Mouse (Mus musculus): ENCODE data around the gene Ankdd1b. TPM values are rescaled to one million over a fixed set of nuclear protein-coding genes. Genes with fewer than 3 reads are reported as not detected.

The Ankdd1b gene
- not detected in 2 replicates for polyA plus RNA-seq (2015; fragmentation: Nextera tagmentation; extraction: Ambion mirVana)

GRCm38 (mm10) chr13:96470957-96471356, at the start of gene Ankdd1b:
Gene Ankdd1b, minus strand, starts transcription at chr13:96471198.
- no peaks in the 10 kb centered on the region for H3K4me1 ChIP-seq (replicated peaks)
- no peaks in the 10 kb centered on the region for H3K27me3 ChIP-seq
- no peak within 1 kb of the TSS for H3K4me3 ChIP-seq
- H3K36me3 ChIP-seq: no peaks in the 10 kb centered on the region
- H3K9ac ChIP-seq: no peak within 1 kb of the TSS
- H3K4me2 ChIP-seq: no peak within 1 kb of the TSS
- H3K9me3 ChIP-seq: no peaks in the 10 kb centered on the region
- H3K27ac ChIP-seq (replicated peaks): no peak within 1 kb of the TSS
- WGBS: 89% methylated on average over 14 of the region's 14 CpGs
- ATAC-seq (ENCODE audit: low read depth): no peak

DNA sequence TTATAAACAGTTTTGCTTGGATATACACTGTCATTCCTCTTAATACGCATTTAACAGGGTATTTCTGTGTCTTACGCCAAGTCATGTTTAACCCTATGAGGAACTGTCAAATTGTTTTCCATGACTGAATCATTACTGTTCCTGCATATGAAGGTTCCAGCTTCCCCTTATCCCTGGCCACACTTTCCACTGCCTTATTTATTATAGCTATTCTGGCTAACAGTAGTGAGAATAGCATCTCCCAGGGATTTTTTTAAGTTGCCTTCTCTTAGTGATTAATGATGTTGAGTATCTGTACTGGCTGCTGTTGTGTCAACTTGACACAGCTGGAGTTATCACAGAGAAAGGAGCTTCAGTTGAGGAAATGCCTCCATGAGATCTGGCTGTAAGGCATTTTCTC, 46.3 kb upstream of the Ankdd1b start:
- H3K27ac ChIP-seq (replicated peaks): no peak overlapping the region
- no peaks in the 10 kb centered on the region for H3K9me3 ChIP-seq
- ATAC-seq (ENCODE audit: low read depth): no peak
- 98% methylated on average over 2 of the region's 2 CpGs for WGBS
- no peak overlapping the region for H3K4me2 ChIP-seq
- no peak overlapping the region for H3K9ac ChIP-seq
- no peaks in the 10 kb centered on the region for H3K36me3 ChIP-seq
- no peaks in the 10 kb centered on the region for H3K27me3 ChIP-seq
- no peaks in the 10 kb centered on the region for H3K4me1 ChIP-seq (replicated peaks)
- H3K4me3 ChIP-seq: no peak overlapping the region

- 94% methylated on average over 9 of the region's 9 CpGs for WGBS
- Histone ChIP-seq H3K27ac (replicated peaks) (no peak overlapping the region), H3K4me3 (no peak overlapping the region), H3K4me1 (replicated peaks) (0 out of 2 replicates have a peak, but pooled peaks cover 3% of the 10 kb centered on the region), H3K27me3 (no peaks in the 10 kb centered on the region), H3K9ac (no peak overlapping the region), H3K9me3 (no peaks in the 10 kb centered on the region), H3K4me2 (no peak overlapping the region), H3K36me3 (no peaks in the 10 kb centered on the region)
- no peak for ATAC-seq (ENCODE audit: low read depth)
Observed at GRCm38 (mm10) chr13:96516249-96516648, 45.3 kb upstream of the Ankdd1b start.

DNA sequence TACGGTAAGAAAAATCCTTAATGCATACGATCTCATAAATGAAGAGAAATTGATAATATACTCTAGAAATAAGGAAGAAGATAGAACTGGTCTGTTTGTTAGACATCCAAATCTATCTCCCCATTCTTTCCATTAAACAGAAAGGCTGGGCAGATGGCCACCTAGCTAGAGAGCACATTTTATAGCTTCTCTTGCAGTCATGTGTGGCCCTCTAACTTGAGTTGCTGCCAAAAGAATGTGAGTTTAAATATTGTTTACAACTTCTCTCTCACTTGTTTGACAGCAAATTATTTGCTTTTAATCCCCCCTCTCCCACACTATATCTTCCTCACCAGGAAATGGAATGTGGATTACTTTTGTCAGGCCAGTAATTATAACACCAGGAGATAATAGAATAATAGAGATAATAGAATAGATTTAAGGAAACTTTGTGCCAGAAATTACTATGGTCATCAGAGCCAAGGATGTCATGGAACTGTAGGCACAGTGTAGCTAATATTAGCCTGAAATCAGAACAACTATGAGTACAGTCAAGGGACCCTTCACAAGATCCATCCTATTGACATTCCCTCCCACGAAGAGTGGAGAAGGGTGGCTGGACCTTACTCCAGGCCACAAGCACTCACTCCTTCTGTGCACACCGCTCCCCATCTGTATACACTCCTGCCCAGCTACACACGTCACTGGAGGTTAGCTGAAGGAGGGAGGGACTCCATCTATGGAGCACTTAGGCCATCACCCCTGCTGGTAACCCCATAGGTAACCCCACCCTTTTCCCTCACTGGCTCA, 43.4 kb upstream of the Ankdd1b start:
- Histone ChIP-seq H3K4me3 (no peak overlapping the region), H3K27ac (replicated peaks) (no peak overlapping the region), H3K4me1 (replicated peaks) (0 out of 2 replicates have a peak, but pooled peaks cover 3% of the 10 kb centered on the region), H3K9ac (no peak overlapping the region), H3K9me3 (no peaks in the 10 kb centered on the region), H3K27me3 (no peaks in the 10 kb centered on the region), H3K36me3 (no peaks in the 10 kb centered on the region), H3K4me2 (no peak overlapping the region)
- WGBS: 86% methylated on average over 5 of the region's 5 CpGs
- no peak for ATAC-seq (ENCODE audit: low read depth)

GRCm38 (mm10) chr13:96511893-96512292, 40.9 kb upstream of the Ankdd1b start:
- no peak overlapping the region for H3K4me3 ChIP-seq
- H3K27ac ChIP-seq (replicated peaks): no peak overlapping the region
- no peaks in the 10 kb centered on the region for H3K9me3 ChIP-seq
- no peaks in the 10 kb centered on the region for H3K27me3 ChIP-seq
- H3K4me2 ChIP-seq: no peak overlapping the region
- no peak overlapping the region for H3K9ac ChIP-seq
- no peak for ATAC-seq (ENCODE audit: low read depth)
- H3K36me3 ChIP-seq: no peaks in the 10 kb centered on the region
- 76% methylated on average over 5 of the region's 5 CpGs for WGBS
- 0 out of 2 replicates have a peak, but pooled peaks cover 3% of the 10 kb centered on the region for H3K4me1 ChIP-seq (replicated peaks)

GRCm38 (mm10) chr13:96511262-96511661, 40.3 kb upstream of the Ankdd1b start:
- no peak overlapping the region for H3K27ac ChIP-seq (replicated peaks)
- no peak for ATAC-seq (ENCODE audit: low read depth)
- 84% methylated on average over 1 of the region's 1 CpGs for WGBS
- H3K4me3 ChIP-seq: no peak overlapping the region
- no peaks in the 10 kb centered on the region for H3K27me3 ChIP-seq
- H3K36me3 ChIP-seq: no peaks in the 10 kb centered on the region
- H3K4me2 ChIP-seq: no peak overlapping the region
- H3K4me1 ChIP-seq (replicated peaks): 0 out of 2 replicates have a peak, but pooled peaks cover 3% of the 10 kb centered on the region
- H3K9ac ChIP-seq: no peak overlapping the region
- no peaks in the 10 kb centered on the region for H3K9me3 ChIP-seq

- WGBS: 78% methylated on average over 13 of the region's 13 CpGs
- ATAC-seq (ENCODE audit: low read depth): no peak
- Histone ChIP-seq H3K9ac (no peak overlapping the region), H3K4me1 (replicated peaks) (0 out of 2 replicates have a peak, but pooled peaks cover 3% of the 10 kb centered on the region), H3K9me3 (no peaks in the 10 kb centered on the region), H3K36me3 (no peaks in the 10 kb centered on the region), H3K4me3 (no peak overlapping the region), H3K27me3 (no peaks in the 10 kb centered on the region), H3K27ac (replicated peaks) (no peak overlapping the region), H3K4me2 (no peak overlapping the region)
Observed at GRCm38 (mm10) chr13:96510635-96511034, 39.6 kb upstream of the Ankdd1b start.

GRCm38 (mm10) chr13:96507541-96507940, 36.5 kb upstream of the Ankdd1b start:
- no peaks in the 10 kb centered on the region for H3K9me3 ChIP-seq
- no peak overlapping the region for H3K4me3 ChIP-seq
- no peak overlapping the region for H3K4me2 ChIP-seq
- no peaks in the 10 kb centered on the region for H3K36me3 ChIP-seq
- H3K27me3 ChIP-seq: no peaks in the 10 kb centered on the region
- no peak for ATAC-seq (ENCODE audit: low read depth)
- no peak overlapping the region for H3K9ac ChIP-seq
- no peak overlapping the region for H3K27ac ChIP-seq (replicated peaks)
- 93% methylated on average over 4 of the region's 4 CpGs for WGBS
- H3K4me1 ChIP-seq (replicated peaks): 0 out of 2 replicates have a peak, but pooled peaks cover 3% of the 10 kb centered on the region

- Histone ChIP-seq H3K4me1 (replicated peaks) (no peaks in the 10 kb centered on the region), H3K27ac (replicated peaks) (no peak overlapping the region), H3K9ac (no peak overlapping the region), H3K9me3 (no peaks in the 10 kb centered on the region), H3K36me3 (no peaks in the 10 kb centered on the region), H3K4me2 (no peak overlapping the region), H3K27me3 (no peaks in the 10 kb centered on the region), H3K4me3 (no peak overlapping the region)
- no peak for ATAC-seq (ENCODE audit: low read depth)
- 63% methylated on average over 6 of the region's 6 CpGs for WGBS
Observed at GRCm38 (mm10) chr13:96506313-96506712, 35.3 kb upstream of the Ankdd1b start.

DNA sequence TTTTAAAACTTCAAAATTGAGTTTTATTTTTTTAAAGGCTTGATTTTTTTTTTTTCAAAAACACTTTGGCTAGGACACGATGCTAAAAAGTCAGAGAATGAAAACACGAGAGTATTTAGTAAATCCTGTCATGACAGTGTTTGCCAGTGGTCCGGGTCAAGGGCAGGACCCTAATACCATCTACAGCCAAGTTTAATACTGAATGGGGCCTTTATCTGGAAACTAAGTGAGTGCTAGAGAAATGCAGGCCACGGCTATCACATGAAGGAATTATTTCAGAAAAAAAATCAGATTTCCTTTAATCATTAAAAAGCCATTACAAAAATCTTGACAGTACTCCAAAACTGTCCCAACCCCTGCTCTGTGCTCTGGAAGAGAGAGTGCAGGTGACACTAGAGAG, 34.7 kb upstream of the Ankdd1b start:
- Histone ChIP-seq H3K27me3 (no peaks in the 10 kb centered on the region), H3K4me2 (no peak overlapping the region), H3K36me3 (no peaks in the 10 kb centered on the region), H3K9me3 (no peaks in the 10 kb centered on the region), H3K9ac (no peak overlapping the region), H3K27ac (replicated peaks) (no peak overlapping the region), H3K4me1 (replicated peaks) (no peaks in the 10 kb centered on the region), H3K4me3 (no peak overlapping the region)
- WGBS: 78% methylated on average over 4 of the region's 4 CpGs
- no peak for ATAC-seq (ENCODE audit: low read depth)

DNA sequence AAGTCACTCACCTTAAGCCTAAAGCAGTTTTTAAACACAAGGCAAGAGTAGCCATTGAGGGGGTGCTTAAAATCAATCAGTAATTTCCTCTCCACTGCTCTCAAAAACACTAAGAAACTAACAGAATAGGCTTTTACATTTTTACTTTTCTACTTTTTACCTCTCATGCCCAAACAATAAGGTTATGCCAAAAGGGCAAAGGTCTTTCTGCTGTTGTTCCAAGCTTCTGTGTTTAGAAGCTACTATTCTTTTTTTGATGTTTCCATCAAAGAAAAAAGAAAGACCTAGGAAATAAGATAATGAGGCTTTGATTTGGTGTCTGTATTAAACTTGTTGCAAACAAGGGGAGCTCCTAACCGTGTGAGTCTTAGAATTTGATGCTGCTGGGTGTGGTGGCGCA, 28.9 kb upstream of the Ankdd1b start:
- WGBS: 84% methylated on average over 2 of the region's 2 CpGs
- ATAC-seq (ENCODE audit: low read depth): no peak
- H3K4me1 ChIP-seq (replicated peaks): no peaks in the 10 kb centered on the region

DNA sequence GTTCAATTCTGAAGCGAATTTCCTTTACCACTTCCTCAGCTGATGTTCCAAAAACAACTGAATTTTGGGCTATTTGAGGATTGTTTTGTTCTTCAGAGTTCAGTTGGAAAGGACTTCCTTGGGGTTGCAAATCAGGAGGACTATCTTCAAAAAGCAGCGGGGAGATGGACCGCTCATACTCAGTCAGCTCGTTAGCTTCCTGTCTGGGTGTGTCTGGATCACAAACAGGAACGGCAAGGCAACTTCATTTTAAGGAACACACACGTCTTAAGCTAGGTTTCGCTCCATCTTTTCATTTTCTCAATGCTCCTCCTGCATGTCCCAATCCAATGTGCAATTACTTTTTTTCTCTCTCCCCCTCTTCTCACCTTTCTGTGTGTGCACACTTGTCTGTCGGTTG, 25.6 kb upstream of the Ankdd1b start:
- no peak overlapping the region for H3K9ac ChIP-seq
- no peaks in the 10 kb centered on the region for H3K9me3 ChIP-seq
- no peak overlapping the region for H3K4me2 ChIP-seq
- H3K4me3 ChIP-seq: no peak overlapping the region
- no peaks in the 10 kb centered on the region for H3K27me3 ChIP-seq
- H3K4me1 ChIP-seq (replicated peaks): no peaks in the 10 kb centered on the region
- no peaks in the 10 kb centered on the region for H3K36me3 ChIP-seq
- WGBS: 89% methylated on average over 8 of the region's 8 CpGs
- no peak for ATAC-seq (ENCODE audit: low read depth)
- no peak overlapping the region for H3K27ac ChIP-seq (replicated peaks)

More for the DNA sequence above, 28.9 kb upstream of the Ankdd1b start:
- Histone ChIP-seq H3K4me3 (no peak overlapping the region), H3K27me3 (no peaks in the 10 kb centered on the region), H3K36me3 (no peaks in the 10 kb centered on the region), H3K27ac (replicated peaks) (no peak overlapping the region), H3K4me2 (no peak overlapping the region), H3K9ac (no peak overlapping the region), H3K9me3 (no peaks in the 10 kb centered on the region)

DNA sequence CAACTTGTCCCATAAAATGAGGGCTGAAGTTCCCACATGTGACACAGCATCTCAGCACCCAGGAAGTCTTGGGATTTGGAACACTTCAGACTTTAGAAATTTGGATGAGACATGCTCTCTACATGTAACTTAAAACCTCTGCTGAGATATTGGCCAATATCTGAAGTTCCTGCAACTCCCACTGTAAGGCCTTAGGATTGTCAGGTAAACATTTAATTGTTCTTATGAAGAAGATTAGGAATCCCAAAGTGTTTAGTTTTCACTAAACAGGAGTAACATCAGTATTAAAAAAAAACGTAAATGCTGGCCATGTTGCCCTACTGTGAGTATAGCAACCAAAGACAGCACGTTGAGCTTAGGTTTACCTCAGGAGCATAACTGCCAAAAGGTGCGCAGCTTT, 19.4 kb upstream of the Ankdd1b start, which contains the start of gene Gm17622:
TSS of gene Gm17622 (plus strand) at position 301 of the 400 bp plus-strand sequence.
- Histone ChIP-seq H3K9ac (no peak within 1 kb of the TSS), H3K36me3 (peaks cover 11% of the 10 kb centered on the region), H3K27me3 (no peaks in the 10 kb centered on the region), H3K9me3 (no peaks in the 10 kb centered on the region), H3K4me1 (replicated peaks) (no peaks in the 10 kb centered on the region), H3K4me2 (no peak within 1 kb of the TSS), H3K27ac (replicated peaks) (no peak within 1 kb of the TSS), H3K4me3 (no peak within 1 kb of the TSS)
- over 99% methylated on average over 3 of the region's 3 CpGs for WGBS
- ATAC-seq (ENCODE audit: low read depth): no peak

All from neural tube, embryonic 13.5 days (tissue).